Mouse (Mus musculus) ES-Bruce4 (cell line): ENCODE data around the gene Wwc2. TPM values are rescaled to one million over a fixed set of nuclear protein-coding genes. Genes with fewer than 3 reads are reported as not detected.

ENCODE experiments used
- H3K27ac ChIP-seq: 2 replicates; pipeline ENCODE4 v1.5.1; 2012; ENCODE audit warnings: low read length, inconsistent platforms; ENCODE audit not compliant: insufficient read depth
- H3K27me3 ChIP-seq: 2 replicates; pipeline ENCODE4 v1.6.1; 2012; ENCODE audit warnings: mild to moderate bottlenecking, low read length, inconsistent platforms; ENCODE audit not compliant: control insufficient read depth, poor library complexity, insufficient read depth, severe bottlenecking
- H3K36me3 ChIP-seq: 2 replicates; pipeline ENCODE4 v1.6.1; 2012; ENCODE audit warnings: inconsistent platforms, mild to moderate bottlenecking, low read length, moderate library complexity; ENCODE audit not compliant: control insufficient read depth, poor library complexity, insufficient read depth, severe bottlenecking
- H3K4me1 ChIP-seq: one replicate; pipeline ENCODE4 v1.8.1; 2011; ENCODE audit warnings: low read length; ENCODE audit not compliant: control insufficient read depth, insufficient read depth
- H3K4me3 ChIP-seq: 2 replicates; pipeline ENCODE4 v1.5.1; 2011; ENCODE audit warnings: low read depth, mild to moderate bottlenecking, low read length
- H3K9ac ChIP-seq: 2 replicates; pipeline ENCODE4 v1.6.1; 2012; ENCODE audit warnings: low read depth, mild to moderate bottlenecking, inconsistent platforms; ENCODE audit not compliant: poor library complexity, severe bottlenecking
- H3K9me3 ChIP-seq: replicated peaks from 2 replicates; pipeline ENCODE4 v1.6.1; 2012; ENCODE audit warnings: mild to moderate bottlenecking, low read length, inconsistent platforms; ENCODE audit not compliant: control insufficient read depth, poor library complexity, insufficient read depth, severe bottlenecking
- CTCF ChIP-seq: IDR thresholded peaks from one replicate; pipeline ENCODE4 v1.8.1; 2011; ENCODE audit warnings: low read depth, low read length
- EP300 ChIP-seq: IDR thresholded peaks from 2 replicates; pipeline ENCODE4 v1.6.1; 2011; ENCODE audit warnings: low read depth, low read length; ENCODE audit not compliant: insufficient read depth
- POLR2A ChIP-seq: IDR thresholded peaks from one replicate; pipeline ENCODE4 v1.8.1; 2011; ENCODE audit warnings: low read length; ENCODE audit not compliant: insufficient read depth
- polyA plus RNA-seq: library from polyadenylated mRNA; stranded (reverse); fragments of >200 nt; gene quantifications from 2 replicates; pipeline ENCODE4 v1.2.4, GENCODE M21; 2011; ENCODE audit warnings: low read depth; ENCODE audit not compliant: missing spikeins, insufficient read depth, insufficient read length

The Wwc2 gene
- polyA plus RNA-seq, 1 experiment = 42.2 TPM

DNA sequence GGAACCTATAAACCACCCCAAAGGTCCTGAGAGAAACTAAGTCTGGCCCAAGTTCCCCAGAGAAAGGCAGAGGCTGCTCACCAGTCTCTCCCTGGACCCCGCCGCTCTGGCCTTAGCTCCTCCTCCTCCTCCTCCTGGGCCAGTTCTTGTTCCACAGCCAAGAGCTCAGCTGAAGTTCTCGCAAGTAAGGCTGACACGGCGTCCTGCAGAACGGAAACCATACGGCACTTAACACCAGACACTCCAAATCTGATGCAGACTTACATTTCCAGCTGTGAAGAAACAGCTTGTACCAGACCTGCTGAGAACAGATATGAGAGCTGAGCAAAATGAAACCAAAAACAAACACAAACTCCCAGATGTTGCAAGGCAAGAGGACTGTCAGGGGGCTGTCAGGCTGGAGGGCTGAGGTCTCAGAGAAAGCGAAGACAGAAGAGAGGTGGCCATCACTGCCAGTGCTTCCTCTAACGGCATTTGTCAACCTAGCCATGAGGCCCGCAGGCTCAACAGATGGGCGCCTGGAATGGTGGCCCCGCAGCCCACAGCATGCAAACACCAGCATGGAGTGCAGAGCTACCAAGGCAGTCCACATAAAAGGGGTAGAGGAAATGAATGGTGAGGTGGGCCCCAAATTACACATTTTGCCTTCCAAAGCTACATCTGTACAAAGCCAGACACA lies 138.8 kb downstream of the Wwc2 start:
- TF ChIP-seq EP300 (no peak), POLR2A (no peak), CTCF (no peak)
- no peak overlapping the region for H3K27ac ChIP-seq
- H3K4me1 ChIP-seq = no peaks in the 10 kb centered on the region
- H3K36me3 ChIP-seq = peaks cover 18% of the 10 kb centered on the region
- H3K9ac ChIP-seq = no peak overlapping the region
- no peaks in the 10 kb centered on the region for H3K27me3 ChIP-seq
- H3K4me3 ChIP-seq = no peak overlapping the region
- no peaks in the 10 kb centered on the region for H3K9me3 ChIP-seq

DNA sequence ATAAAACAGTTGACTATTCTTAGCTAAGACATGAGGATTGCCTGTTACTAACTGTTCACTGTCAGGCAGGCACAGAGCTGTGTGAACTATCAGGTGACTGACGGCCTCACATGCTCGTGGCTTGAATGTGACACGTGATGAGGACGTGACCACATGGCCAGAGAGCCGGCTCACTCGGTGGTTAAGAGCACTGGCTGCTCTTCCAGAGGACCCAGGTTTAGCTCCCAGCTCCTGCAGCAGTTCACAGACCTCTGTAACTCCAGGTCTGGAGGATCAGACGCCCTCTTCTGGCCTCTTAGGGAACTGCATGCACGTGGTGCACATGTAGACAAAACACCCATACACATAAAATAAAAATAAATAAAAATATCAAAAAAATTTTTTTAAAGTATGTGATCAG lies 140.9 kb downstream of the Wwc2 start:
- H3K4me1 ChIP-seq = no peaks in the 10 kb centered on the region
- peaks cover 17% of the 10 kb centered on the region for H3K36me3 ChIP-seq
- H3K27me3 ChIP-seq = no peaks in the 10 kb centered on the region
- H3K27ac ChIP-seq = no peak overlapping the region
- TF ChIP-seq EP300 (no peak), CTCF (peak; percentile 63), POLR2A (no peak)
- H3K9ac ChIP-seq = no peak overlapping the region
- no peaks in the 10 kb centered on the region for H3K9me3 ChIP-seq
- no peak overlapping the region for H3K4me3 ChIP-seq

DNA sequence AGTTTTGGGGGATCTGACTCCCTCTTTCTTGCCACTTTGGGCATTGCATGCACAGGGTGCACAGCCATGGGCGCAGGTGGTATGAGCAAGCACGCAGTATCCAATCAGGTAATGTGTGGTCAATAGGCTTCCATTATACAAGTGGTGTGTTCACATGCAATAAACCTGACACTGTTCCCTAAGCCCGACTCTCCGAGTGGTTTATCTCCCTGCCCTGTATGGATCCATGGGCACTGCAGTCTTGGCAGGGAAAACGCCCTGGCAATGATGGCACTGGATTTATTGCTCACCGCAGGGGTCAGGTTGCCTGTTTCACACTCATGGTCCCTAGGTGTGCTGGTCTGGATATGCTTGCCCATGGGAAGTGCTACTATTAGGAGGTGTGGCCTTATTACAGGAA lies 142.8 kb downstream of the Wwc2 start:
- H3K9ac ChIP-seq = no peak overlapping the region
- H3K27me3 ChIP-seq = no peaks in the 10 kb centered on the region
- H3K27ac ChIP-seq = no peak overlapping the region
- no peak overlapping the region for H3K4me3 ChIP-seq
- TF ChIP-seq CTCF (no peak), POLR2A (no peak), EP300 (no peak)
- H3K9me3 ChIP-seq = no peaks in the 10 kb centered on the region
- H3K36me3 ChIP-seq = peaks cover 17% of the 10 kb centered on the region
- no peaks in the 10 kb centered on the region for H3K4me1 ChIP-seq

DNA sequence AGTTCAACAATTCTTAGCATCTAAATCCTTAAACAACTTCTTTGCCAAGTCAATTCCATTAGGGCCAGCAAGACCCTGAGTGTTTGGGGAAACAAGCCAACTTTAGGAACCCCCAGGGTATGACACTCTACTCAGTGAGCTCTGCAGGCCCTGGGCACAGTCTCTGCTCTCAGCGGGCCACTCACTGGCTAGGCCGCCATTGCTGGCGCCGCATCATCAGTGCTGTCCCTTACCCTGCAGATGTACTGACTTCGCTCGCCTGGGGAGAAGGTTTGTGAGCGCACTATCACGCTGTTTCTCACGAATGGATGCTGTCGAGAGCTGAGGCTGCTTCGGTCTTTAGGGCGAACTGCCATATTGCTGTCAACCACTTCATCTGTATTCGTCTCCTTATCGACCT lies 143.6 kb downstream of the Wwc2 start:
- Histone ChIP-seq H3K4me3 (no peak overlapping the region), H3K27ac (no peak overlapping the region), H3K9ac (no peak overlapping the region), H3K27me3 (no peaks in the 10 kb centered on the region), H3K9me3 (no peaks in the 10 kb centered on the region), H3K4me1 (no peaks in the 10 kb centered on the region), H3K36me3 (peaks cover 17% of the 10 kb centered on the region)
- TF ChIP-seq POLR2A (no peak), CTCF (no peak), EP300 (no peak)

DNA sequence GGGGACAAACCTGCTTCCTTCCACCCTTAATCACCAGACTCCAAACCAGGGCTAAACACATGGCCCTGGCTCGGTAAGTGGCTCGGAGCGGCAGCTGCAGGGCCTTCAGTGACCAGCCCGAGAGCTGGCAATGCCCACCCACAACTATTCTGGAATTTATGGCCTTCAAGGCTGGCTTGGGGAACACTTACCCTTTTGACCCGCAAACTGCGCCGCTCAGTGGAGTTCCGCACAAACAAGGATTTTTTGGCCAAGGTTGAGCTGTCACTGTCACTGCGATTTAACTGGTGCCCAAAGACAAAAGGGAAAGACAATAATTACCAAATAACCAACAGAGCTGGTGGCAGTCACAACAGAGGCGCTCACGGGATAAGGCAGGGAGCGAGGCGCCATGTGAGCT lies 144.8 kb downstream of the Wwc2 start:
- Histone ChIP-seq H3K36me3 (peaks cover 18% of the 10 kb centered on the region), H3K27me3 (no peaks in the 10 kb centered on the region), H3K27ac (no peak overlapping the region)

DNA sequence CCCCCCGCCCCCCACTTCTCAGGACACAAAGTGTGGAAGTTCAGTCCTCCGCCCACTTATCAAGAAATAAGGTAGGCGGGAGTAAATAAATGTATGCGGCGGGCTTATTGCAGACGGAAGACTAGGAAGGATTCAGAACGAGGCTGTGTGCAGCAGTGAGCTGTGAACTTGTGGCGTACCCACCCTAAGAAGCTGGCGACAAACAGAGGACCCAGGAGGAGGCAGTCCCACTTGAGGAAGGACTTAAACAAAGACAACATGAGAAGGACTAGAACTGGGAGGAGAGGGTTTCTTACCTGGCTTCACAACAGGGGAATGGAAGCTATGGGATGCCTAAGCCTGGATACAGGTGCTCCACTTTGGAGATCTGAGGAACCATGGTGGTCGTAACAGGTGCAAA lies 147.1 kb downstream of the Wwc2 start:
- no peaks in the 10 kb centered on the region for H3K27me3 ChIP-seq

More for the DNA sequence above, 144.8 kb downstream of the Wwc2 start:
- Histone ChIP-seq H3K4me1 (no peaks in the 10 kb centered on the region), H3K9me3 (no peaks in the 10 kb centered on the region), H3K4me3 (no peak overlapping the region), H3K9ac (no peak overlapping the region)
- TF ChIP-seq POLR2A (no peak), EP300 (no peak), CTCF (no peak)

More for the DNA sequence above, 147.1 kb downstream of the Wwc2 start:
- Histone ChIP-seq H3K4me3 (no peak overlapping the region), H3K9me3 (peaks cover 5% of the 10 kb centered on the region; the same call in 1 of the 2 replicates), H3K36me3 (peaks cover 16% of the 10 kb centered on the region), H3K27ac (no peak overlapping the region), H3K9ac (no peak overlapping the region), H3K4me1 (no peaks in the 10 kb centered on the region)
- TF ChIP-seq POLR2A = no peak
- no peak for TF ChIP-seq EP300
- TF ChIP-seq CTCF = no peak
